Mouse (Mus musculus) 3134 (cell line): ENCODE measurements around the gene Xrra1.
"Not testable (repeated sequence)": the region's sequence is repeated elsewhere in the genome, so short reads cannot be mapped to it uniquely, and the experiment has no call there.

Experiments used
- DNase-seq: peaks from one replicate; pipeline ENCODE4 v3.0.0-alpha.2; 2011; ENCODE audit warnings: low spot score; ENCODE audit not compliant: insufficient read length; ENCODE audit errors: extremely low read depth

Gene Xrra1

DNA sequence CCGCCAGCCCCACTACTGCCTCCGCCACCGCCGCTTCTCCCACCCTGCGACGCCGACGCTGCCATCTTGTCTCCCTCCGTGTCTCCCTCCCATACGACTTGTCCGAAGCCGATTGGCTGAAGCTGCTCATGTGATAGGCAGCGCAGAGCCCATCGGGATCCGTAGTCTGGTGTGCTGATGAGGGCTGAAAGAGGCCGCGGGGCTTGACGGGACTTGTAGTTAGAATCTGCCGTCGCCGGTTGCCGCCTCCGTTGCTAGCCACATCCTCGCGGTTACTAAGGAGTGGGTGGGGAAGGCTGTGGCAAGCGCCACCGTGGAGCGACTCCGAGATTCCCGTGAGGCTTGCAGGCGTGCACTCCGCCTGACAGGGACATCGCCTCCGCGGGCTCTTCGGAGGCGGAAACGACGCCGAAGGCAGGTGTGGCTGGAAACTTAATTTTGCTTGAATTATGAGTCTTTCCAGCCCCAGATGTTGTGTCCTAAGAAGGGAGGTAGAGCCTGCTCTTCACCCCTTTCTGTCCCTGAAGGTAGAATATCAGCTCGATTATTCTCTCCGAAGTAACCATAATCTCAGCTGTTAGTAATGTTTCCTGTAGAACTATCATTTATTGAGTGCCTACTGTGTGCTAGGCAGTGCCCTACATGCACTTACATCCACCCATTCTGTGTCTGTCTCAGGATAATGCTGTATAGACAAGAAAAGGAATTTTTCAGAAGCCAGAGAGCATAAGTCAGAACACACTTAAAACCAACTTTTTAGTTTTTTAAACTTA is at the start of gene Xrra1:
Gene Xrra1 (plus strand): TSS at position 304 of the 773 bp plus-strand sequence.
- peak; percentile 96 for DNase-seq

GRCm38 (mm10) chr7:99810814-99811213 is 48.1 kb upstream of the Xrra1 start:
- DNase-seq: no peak

DNA sequence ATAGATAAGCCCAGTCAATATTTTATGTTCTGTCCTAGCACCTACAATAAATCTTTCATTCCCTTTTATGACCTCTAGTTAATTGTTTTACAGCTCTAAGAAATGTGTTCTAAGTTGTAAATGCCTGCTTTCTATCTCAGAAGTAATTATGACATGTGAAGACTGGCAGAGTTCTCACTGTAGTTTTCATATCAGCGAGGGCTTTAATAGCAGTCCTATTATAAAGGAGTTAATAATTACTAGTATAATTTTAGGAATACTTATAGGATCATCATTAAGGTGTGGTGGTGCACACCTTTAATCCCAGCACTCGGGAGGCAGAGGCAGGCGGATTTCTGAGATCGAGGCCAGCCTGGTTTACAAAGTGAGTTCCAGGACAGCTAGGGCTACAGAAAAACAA is 47.3 kb upstream of the Xrra1 start:
- no peak for DNase-seq

DNA sequence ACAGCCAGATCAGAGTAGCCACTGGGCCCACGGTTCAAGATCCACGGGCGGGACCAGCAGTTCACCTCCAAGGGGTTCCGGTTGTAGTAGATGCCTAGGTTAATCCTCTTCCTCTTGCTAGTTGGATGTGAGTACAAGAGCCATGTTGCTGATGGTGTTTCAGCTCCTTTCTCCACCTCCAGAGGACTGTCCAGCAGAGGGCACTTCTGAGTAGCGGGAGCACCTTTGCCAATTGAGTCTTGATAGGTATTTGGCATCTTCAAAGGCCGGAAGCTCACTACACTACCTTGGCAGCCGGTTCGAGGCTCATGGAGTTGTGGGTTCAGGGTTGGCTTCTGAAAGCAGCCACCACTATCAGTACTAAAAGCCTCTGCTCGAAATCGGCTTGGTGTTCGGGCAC is 45.5 kb upstream of the Xrra1 start:
- DNase-seq: no peak

DNA sequence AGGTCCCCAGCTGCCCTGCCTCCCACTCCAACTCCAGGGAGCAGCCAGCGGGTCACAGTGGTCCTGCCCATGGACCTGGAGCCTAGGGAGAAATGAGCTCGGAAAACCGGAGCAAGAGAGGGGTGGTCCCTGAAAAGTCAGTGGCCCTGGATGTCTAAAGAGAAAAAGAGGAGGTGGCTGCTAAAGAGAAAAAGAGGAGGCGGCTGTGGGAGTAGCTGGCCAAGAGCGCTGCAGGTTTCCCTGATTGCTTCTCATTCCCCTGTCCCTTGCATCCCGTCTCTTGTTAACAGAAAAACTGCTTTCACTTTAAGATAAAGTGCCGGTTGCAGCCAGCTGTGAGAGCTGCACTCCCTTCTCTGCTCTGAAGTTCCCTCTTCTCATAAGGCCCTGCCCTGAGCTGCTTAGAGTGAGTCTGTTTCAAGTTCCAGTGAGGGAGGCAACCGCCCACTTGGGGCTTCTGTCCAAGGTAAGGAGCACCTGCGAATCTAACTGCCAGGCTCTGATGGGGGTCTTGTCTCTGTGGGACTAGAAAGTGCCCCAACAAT is 40.7 kb upstream of the Xrra1 start:
- not testable (repeated sequence) for DNase-seq

DNA sequence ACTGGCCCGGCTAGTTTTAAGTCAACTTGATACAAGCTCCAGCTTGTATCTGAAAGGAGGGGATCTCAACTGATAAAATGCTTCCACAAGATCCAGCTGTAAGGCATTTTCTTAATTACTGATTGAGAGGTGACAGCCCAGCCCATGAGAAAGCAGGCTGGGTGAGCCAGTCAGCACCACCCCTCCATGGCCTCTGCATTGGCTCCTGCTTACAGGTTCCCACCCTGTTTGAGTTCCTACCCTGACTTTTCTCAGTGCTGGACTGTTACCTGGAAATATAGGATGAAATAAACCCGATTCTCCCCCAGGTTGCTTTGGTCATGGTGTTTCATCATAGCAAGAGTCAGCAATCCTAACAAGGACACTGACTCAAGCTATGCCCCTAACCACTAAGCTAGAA is 37.0 kb upstream of the Xrra1 start:
- no peak for DNase-seq

DNA sequence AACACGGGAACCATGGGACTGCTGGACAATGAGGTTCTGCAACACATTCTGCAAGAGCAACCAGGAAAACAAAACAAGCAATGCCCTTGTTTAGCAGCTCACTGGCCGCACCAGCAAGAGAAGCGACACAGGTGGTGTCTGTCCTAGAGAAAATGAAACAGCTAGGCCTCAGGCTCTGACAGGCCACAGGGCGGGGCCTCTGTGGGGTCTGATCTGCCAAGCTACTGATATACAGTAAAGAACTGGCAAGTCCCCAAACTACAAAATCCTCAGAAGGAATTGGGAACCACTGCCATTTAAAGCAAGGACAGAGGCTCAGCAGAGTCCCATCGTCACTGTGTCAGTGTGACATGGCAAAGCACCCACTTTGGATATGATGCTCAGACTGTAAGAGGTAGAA is 36.5 kb upstream of the Xrra1 start:
- DNase-seq: no peak

DNA sequence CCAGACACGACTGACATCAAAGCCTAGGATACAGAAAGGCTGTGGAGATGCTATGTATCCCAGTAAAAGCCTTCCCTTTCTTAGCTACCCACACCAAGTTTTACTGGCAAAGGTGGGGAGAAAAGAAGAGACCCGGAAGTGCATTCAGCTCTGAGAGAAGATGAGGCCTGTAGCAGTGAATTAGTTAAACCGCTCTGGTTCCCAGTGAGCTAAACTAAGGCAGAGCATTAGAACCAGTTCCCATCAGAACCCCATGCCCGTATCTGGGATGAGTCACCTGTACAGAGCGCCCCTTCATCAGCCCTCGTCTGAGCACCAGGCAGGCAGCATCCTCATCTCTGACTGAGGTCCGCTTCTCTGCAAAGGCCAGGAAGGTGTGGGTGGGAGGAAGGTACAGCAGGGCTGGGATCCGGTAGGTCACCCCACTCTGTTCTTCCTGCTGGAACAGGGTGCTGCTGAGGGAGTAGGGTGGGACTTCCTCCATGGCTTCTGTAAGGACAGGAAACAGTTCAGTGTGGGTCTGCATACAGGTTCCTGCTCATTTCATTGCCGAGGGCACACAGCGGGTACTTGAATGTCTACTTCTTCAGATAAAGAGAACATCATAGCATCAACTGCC is 35.8 kb upstream of the Xrra1 start:
- no peak for DNase-seq

GRCm38 (mm10) chr7:99824649-99825483 is 34.0 kb upstream of the Xrra1 start:
- no peak for DNase-seq

DNA sequence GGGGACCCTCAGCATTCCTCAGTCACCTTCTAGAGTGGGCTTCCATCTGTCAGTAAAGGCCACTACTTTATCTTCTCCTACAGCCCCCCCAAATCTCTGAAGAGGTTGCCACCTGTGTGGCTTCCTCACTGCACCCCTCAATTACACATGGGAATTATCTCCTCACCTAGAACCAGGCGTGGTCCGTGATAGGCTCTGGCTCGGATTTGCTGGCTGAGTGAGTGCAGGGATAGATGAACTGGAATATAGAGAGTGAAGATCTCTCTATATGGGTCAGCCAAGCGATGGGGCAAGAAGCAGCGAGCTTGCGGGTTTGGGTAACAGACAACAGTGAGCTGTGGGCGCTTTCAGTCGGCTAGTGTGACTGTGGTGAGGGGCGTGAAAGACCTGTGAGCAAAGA is 33.4 kb upstream of the Xrra1 start:
- no peak for DNase-seq

GRCm38 (mm10) chr7:99826096-99826495 is 32.8 kb upstream of the Xrra1 start:
- no peak for DNase-seq

DNA sequence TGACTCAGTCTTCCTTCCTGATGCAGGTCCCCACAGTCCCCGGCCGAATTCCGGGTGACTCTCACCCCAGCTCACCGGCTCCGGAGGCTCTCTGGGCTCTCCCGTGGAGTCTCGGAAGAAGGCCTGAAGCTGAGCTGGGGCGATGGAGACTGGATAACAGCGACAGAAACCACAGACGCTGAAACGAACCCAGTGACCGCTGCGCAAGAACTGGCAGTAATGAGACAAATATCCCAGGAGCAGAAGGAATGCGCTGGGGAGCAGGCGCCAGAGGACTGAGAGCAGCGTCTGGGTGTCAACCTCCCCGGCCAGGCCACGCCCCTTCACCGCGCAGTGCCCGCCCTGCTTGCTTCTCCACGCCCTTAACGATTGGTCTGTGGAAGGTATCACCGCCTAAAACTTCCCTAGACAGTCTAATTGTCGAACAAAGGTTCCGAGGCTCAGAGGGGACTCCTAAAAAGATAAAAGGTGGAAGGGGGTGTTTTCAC is 30.8 kb upstream of the Xrra1 start, which contains the start of gene Neu3:
Gene Neu3 (minus strand): TSS at position 335 of the 488 bp plus-strand sequence.
- DNase-seq: peak; percentile 96

DNA sequence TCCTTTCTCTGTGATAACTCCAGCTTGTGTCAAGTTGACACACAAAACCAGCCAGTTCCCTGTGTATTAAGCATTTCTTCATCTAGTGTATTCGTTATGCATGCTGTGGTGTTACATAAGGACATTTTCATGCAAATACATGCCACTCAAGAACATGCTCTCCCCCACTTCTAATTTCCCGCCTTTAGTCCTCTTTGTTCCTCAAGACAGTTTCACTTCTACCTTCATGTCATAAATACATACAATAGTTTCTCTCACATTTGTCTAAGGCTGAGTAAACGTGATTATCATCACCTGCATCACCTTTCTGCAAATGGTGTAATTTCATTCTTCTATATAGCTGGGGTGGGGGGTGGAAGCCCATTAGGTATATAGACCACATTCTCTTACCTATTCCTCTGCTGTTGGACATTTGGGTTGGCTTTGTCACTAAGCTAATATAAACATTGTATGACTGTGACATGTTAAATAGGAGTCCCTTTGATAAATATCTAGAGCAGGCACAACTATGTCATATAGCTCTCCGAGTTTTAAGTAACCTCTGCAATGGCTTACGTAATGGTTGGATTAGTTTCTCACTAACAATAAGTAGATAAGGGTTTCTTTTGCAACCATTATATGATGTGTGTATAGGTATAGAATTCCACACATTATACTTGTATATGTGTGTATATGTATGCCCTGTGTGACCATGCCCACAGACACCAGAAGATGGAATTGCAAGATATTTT is 25.6 kb upstream of the Xrra1 start:
- no peak for DNase-seq

DNA sequence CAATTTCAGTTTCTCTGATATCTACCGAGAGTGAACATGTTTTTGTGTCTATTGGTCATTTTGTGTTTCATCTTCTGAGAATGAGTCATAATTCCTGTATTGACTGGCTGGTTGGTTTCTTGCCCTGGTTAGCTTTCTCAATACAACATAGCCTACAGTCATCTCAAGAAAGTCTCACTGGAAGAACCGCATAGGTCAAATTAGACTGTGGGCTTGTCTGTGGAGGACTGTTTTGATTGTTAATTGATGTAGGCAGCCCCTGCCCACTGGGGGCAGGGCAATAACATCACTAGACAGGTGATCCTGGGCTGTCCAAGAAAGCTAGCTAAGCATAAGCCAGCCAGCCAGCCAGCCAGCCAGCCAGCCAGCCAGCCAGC is 25.1 kb upstream of the Xrra1 start:
- DNase-seq: no peak

DNA sequence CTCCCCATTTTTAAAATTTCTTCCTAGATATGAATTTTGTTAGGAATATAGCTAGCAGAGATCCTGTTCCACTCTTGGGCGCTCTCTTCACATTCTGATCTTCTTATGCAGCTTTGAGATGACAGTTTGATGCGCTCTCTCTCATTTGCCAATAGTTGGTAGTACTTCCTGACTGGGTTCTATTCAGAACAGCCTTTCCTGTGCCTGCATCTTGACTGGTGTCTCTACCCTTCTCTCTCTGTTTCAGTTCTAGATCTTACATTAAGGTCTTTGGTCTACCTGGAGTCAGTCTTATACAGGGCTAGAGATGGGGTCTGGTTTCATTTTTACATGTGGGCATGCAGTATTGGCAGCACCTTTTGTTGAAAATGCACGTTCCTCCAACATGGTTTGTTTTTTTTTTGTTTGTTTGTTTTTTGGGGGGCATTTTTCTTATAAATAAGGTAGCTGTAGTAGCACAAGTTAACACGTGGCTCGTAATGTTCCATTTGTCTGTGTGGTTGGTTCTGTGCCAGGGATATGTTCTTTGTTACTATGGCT is 24.5 kb upstream of the Xrra1 start:
- DNase-seq: no peak

DNA sequence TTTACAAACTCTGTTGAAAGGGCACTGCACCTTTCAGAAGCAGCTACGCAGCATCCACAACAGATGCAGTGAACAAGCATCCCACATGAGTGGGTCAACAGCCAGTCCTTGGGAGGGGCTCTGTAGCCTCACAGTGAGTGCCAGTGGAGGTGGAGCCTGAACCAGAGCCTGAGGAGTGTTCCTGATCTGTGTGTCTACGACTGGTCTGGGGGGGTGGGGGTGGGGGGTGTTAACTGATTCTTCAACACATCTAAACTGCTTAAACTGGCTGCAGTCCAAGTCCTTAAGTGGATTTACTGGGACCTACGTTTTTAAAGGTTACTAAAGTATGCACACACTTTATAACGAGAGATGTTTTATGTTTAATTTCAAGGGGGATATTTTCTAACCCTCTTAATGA is 22.1 kb upstream of the Xrra1 start:
- DNase-seq: no peak

GRCm38 (mm10) chr7:99837358-99838071 is 21.4 kb upstream of the Xrra1 start:
- DNase-seq: no peak

GRCm38 (mm10) chr7:99838241-99838640 is 20.7 kb upstream of the Xrra1 start:
- no peak for DNase-seq

DNA sequence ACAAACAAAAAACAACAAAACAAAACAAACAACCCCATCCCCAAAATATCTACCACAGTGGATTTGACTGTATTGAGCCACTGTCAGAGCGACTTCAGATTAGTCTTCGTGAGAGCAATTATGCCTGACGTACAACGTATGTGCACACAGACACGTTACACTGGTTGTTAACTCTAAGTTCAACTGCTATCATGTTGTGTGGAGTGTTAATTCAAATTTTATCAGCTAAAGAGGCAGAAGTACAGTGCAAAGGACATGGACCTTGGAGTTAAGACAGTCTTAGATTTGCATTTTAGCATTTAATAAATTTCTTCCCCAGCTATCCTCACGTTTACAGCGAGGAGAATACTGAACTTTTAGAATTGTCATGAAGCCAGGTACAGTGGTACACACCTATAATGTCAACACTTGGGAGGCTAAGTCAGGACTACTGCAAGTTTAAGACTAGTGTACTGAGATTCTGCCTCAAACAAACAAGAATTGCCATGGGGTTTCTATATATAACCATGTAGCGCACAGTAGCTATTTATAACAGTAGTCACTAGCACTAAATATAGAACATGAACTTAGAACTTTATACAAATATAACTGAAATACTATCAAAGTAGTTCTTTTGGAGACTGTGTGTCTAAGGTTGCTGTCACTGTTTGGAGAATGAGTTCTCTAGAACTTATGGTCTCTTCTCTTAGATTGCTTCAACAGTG is 13.2 kb upstream of the Xrra1 start:
- DNase-seq: no peak
